Mouse (Mus musculus) stomach, postnatal 0 days (tissue): Measurements from ENCODE around the gene Nfib. TPM values are rescaled to one million over a fixed set of nuclear protein-coding genes. Genes with fewer than 3 reads are reported as not detected.

Source experiments
- ATAC-seq: fragments of 200-750 bp; cut with Nextera tagmentation; 2 replicates; pipeline ENCODE4 v1.8.0; 2017; ENCODE audit not compliant: low FRiP score, low TSS enrichment
- DNase-seq: peaks from one replicate; pipeline ENCODE4 v3.0.0-alpha.2; 2016; ENCODE audit warnings: low spot score
- H3K27ac ChIP-seq: fragments of 300-500 bp; sonication (generic); replicated peaks from 2 replicates; pipeline ENCODE4 v1.5.1; 2014; ENCODE audit warnings: mild to moderate bottlenecking, control low read depth
- H3K27me3 ChIP-seq: fragments of 300-500 bp; sonication (generic); 2 replicates; pipeline ENCODE4 v1.6.1; 2014; ENCODE audit warnings: low read length; ENCODE audit not compliant: control insufficient read depth, insufficient read depth
- H3K36me3 ChIP-seq: fragments of 300-500 bp; sonication (generic); 2 replicates; pipeline ENCODE4 v1.6.1; 2014; ENCODE audit warnings: low read length, mixed read lengths; ENCODE audit not compliant: control insufficient read depth, insufficient read depth
- H3K4me1 ChIP-seq: fragments of 300-500 bp; sonication (generic); replicated peaks from 2 replicates; pipeline ENCODE4 v1.6.1; 2014; ENCODE audit warnings: antibody characterized with exemption; ENCODE audit not compliant: control insufficient read depth, insufficient read depth
- H3K4me2 ChIP-seq: fragments of 300-500 bp; sonication (generic); replicated peaks from 2 replicates; pipeline ENCODE4 v1.6.1; 2014; ENCODE audit warnings: low read depth, mild to moderate bottlenecking, control low read depth, moderate library complexity
- H3K4me3 ChIP-seq: fragments of 300-500 bp; sonication (generic); 2 replicates; pipeline ENCODE4 v1.5.1; 2014; ENCODE audit warnings: low read depth, low read length, control low read depth
- H3K9ac ChIP-seq: fragments of 300-500 bp; sonication (generic); 2 replicates; pipeline ENCODE4 v1.6.1; 2014; ENCODE audit warnings: mild to moderate bottlenecking, low read length, control low read depth, mixed read lengths
- H3K9me3 ChIP-seq: fragments of 300-500 bp; sonication (generic); 2 replicates; pipeline ENCODE4 v1.6.1; 2016; ENCODE audit warnings: low read length; ENCODE audit not compliant: control insufficient read depth
- CTCF ChIP-seq: IDR thresholded peaks from 2 replicates; pipeline ENCODE4 v1.5.1; 2016; ENCODE audit warnings: antibody characterized with exemption, low read depth, mild to moderate bottlenecking, moderate library complexity
- EP300 ChIP-seq: optimal IDR thresholded peaks from 2 replicates; pipeline ENCODE3; 2016; ENCODE audit warnings: antibody characterized with exemption
- whole genome bisulfite sequencing: fragments of 180-500 bp; shearing (Covaris S2); extraction: QIAGEN DNeasy Blood & Tissue Kit; methylation state at CpG from one replicate; pipeline ENCODE4 v1.1.7; 2014; 5-methylcytosine and 5-hydroxymethylcytosine counted together
- polyA plus RNA-seq: library from polyadenylated mRNA; unstranded; fragments of >200 nt; fragmentation: Nextera tagmentation; extraction: Ambion mirVana; gene quantifications from 2 replicates; pipeline ENCODE4 v1.2.1, GENCODE M21; 2015

Nfib gene
- polyA plus RNA-seq, 1 experiment from 2014 or later = 19.9 TPM

- 46% methylated on average over 7 of the region's 7 CpGs for WGBS
- Histone ChIP-seq H3K4me2 (no peak overlapping the region), H3K27me3 (no peaks in the 10 kb centered on the region), H3K36me3 (no peaks in the 10 kb centered on the region), H3K9ac (no peak overlapping the region), H3K9me3 (no peaks in the 10 kb centered on the region), H3K4me1 (no peaks in the 10 kb centered on the region), H3K27ac (no peak overlapping the region), H3K4me3 (no peak overlapping the region)
- DNase-seq (no peak), ATAC-seq (no peak)
- TF ChIP-seq EP300 = no peak
- TF ChIP-seq CTCF = no peak
Measured at GRCm38 (mm10) chr4:82552238-82552637, 153.3 kb downstream of the Nfib start.

GRCm38 (mm10) chr4:82549762-82550380, 155.7 kb downstream of the Nfib start:
- H3K27ac ChIP-seq = no peak overlapping the region
- no peak overlapping the region for H3K9ac ChIP-seq
- H3K36me3 ChIP-seq = no peaks in the 10 kb centered on the region
- no peaks in the 10 kb centered on the region for H3K4me1 ChIP-seq
- no peak overlapping the region for H3K4me3 ChIP-seq
- no peak for DNase-seq
- H3K27me3 ChIP-seq = no peaks in the 10 kb centered on the region
- no peak for ATAC-seq
- 83% methylated on average over 10 of the region's 10 CpGs for WGBS
- TF ChIP-seq EP300 = no peak
- no peak for TF ChIP-seq CTCF
- no peak overlapping the region for H3K4me2 ChIP-seq
- H3K9me3 ChIP-seq = no peaks in the 10 kb centered on the region

- Histone ChIP-seq H3K4me2 (no peak overlapping the region), H3K36me3 (no peaks in the 10 kb centered on the region), H3K27me3 (no peaks in the 10 kb centered on the region), H3K9me3 (no peaks in the 10 kb centered on the region), H3K4me3 (no peak overlapping the region), H3K4me1 (no peaks in the 10 kb centered on the region), H3K9ac (no peak overlapping the region), H3K27ac (no peak overlapping the region)
- TF ChIP-seq CTCF = no peak
- TF ChIP-seq EP300 = no peak
- WGBS = 94% methylated on average over 1 of the region's 1 CpGs
- DNase-seq (no peak), ATAC-seq (no peak)
Measured at GRCm38 (mm10) chr4:82548247-82548646, 157.3 kb downstream of the Nfib start.

- Histone ChIP-seq H3K36me3 (no peaks in the 10 kb centered on the region), H3K27ac (no peak overlapping the region), H3K27me3 (no peaks in the 10 kb centered on the region), H3K4me3 (no peak overlapping the region), H3K4me2 (no peak overlapping the region), H3K9me3 (no peaks in the 10 kb centered on the region), H3K4me1 (no peaks in the 10 kb centered on the region), H3K9ac (no peak overlapping the region)
- TF ChIP-seq CTCF (no peak), EP300 (no peak)
- ATAC-seq (no peak), DNase-seq (no peak)
- WGBS = 83% methylated on average over 3 of the region's 3 CpGs
Measured at GRCm38 (mm10) chr4:82543936-82544335, 161.6 kb downstream of the Nfib start.

GRCm38 (mm10) chr4:82543398-82543740, 162.2 kb downstream of the Nfib start:
- Histone ChIP-seq H3K27me3 (no peaks in the 10 kb centered on the region), H3K4me3 (no peak overlapping the region), H3K27ac (no peak overlapping the region), H3K9ac (no peak overlapping the region), H3K4me2 (no peak overlapping the region), H3K9me3 (no peaks in the 10 kb centered on the region), H3K36me3 (no peaks in the 10 kb centered on the region), H3K4me1 (no peaks in the 10 kb centered on the region)
- TF ChIP-seq CTCF (no peak), EP300 (no peak)
- WGBS = 86% methylated on average over 4 of the region's 4 CpGs
- no peak for ATAC-seq
- DNase-seq = no peak

GRCm38 (mm10) chr4:82542656-82543397, 162.7 kb downstream of the Nfib start:
- Histone ChIP-seq H3K9ac (no peak overlapping the region), H3K9me3 (no peaks in the 10 kb centered on the region), H3K27me3 (no peaks in the 10 kb centered on the region), H3K36me3 (no peaks in the 10 kb centered on the region), H3K27ac (no peak overlapping the region), H3K4me2 (no peak overlapping the region), H3K4me3 (no peak overlapping the region), H3K4me1 (no peaks in the 10 kb centered on the region)
- 70% methylated on average over 10 of the region's 10 CpGs for WGBS
- DNase-seq (no peak), ATAC-seq (no peak)
- TF ChIP-seq CTCF = no peak
- TF ChIP-seq EP300 = no peak
